Mouse (Mus musculus) lung, postnatal 0 days (tissue): ENCODE data around the gene C130026I21Rik. TPM values are rescaled to one million over a fixed set of nuclear protein-coding genes. Genes with fewer than 3 reads are reported as not detected.
A peak's percentile ranks its signal among the peaks of the same experiment; 100 is the strongest.
"Not testable (repeated sequence)": the region's sequence is repeated elsewhere in the genome, so short reads cannot be mapped to it uniquely, and the experiment has no call there.

Experiments used
- ATAC-seq: fragments of 200-750 bp; cut with Nextera tagmentation; 2 replicates; pipeline ENCODE4 v1.8.0; 2017; ENCODE audit warnings: moderate library complexity
- DNase-seq: peaks from one replicate; pipeline ENCODE4 v3.0.0-alpha.2; 2016; ENCODE audit warnings: low spot score
- H3K27ac ChIP-seq: fragments of 300-500 bp; sonication (generic); 2 replicates; pipeline ENCODE4 v1.5.1; 2014; ENCODE audit warnings: antibody characterized with exemption, mild to moderate bottlenecking, low read length, mixed read lengths
- H3K27me3 ChIP-seq: fragments of 300-500 bp; sonication (generic); replicated peaks from 2 replicates; pipeline ENCODE4 v1.6.1; 2014; ENCODE audit warnings: low read length, mixed read lengths; ENCODE audit not compliant: insufficient read depth
- H3K36me3 ChIP-seq: fragments of 300-500 bp; sonication (generic); 2 replicates; pipeline ENCODE4 v1.6.1; 2014; ENCODE audit warnings: low read length, mixed read lengths; ENCODE audit not compliant: insufficient read depth
- H3K4me1 ChIP-seq: fragments of 300-500 bp; sonication (generic); 2 replicates; pipeline ENCODE4 v1.6.1; 2014; ENCODE audit warnings: antibody characterized with exemption, low read depth, low read length, mixed read lengths; ENCODE audit not compliant: insufficient read depth
- H3K4me2 ChIP-seq: fragments of 300-500 bp; sonication (generic); replicated peaks from 2 replicates; pipeline ENCODE4 v1.6.1; 2014; ENCODE audit warnings: low read depth, mild to moderate bottlenecking, low read length, moderate library complexity, mixed read lengths
- H3K4me3 ChIP-seq: fragments of 300-500 bp; sonication (generic); 2 replicates; pipeline ENCODE4 v1.5.1; 2014; ENCODE audit warnings: low read depth, low read length
- H3K9ac ChIP-seq: fragments of 300-500 bp; sonication (generic); replicated peaks from 2 replicates; pipeline ENCODE4 v1.6.1; 2014; ENCODE audit warnings: low read depth, mild to moderate bottlenecking
- H3K9me3 ChIP-seq: fragments of 300-500 bp; sonication (generic); 2 replicates; pipeline ENCODE4 v1.6.1; 2016; ENCODE audit warnings: low read length, mixed read lengths
- WGBS: fragments of 180-500 bp; shearing (Covaris S2); extraction: QIAGEN DNeasy Blood & Tissue Kit; methylation state at CpG from one replicate; pipeline ENCODE4 v1.1.7; 2014; 5-methylcytosine and 5-hydroxymethylcytosine counted together
- polyA plus RNA-seq: library from polyadenylated mRNA; unstranded; fragments of >200 nt; fragmentation: Nextera tagmentation; extraction: Ambion mirVana; gene quantifications from 2 replicates; pipeline ENCODE4 v1.2.1, GENCODE M21; 2015

C130026I21Rik gene
- polyA plus RNA-seq, 1 experiment from 2014 or later, result 0.72 TPM

DNA sequence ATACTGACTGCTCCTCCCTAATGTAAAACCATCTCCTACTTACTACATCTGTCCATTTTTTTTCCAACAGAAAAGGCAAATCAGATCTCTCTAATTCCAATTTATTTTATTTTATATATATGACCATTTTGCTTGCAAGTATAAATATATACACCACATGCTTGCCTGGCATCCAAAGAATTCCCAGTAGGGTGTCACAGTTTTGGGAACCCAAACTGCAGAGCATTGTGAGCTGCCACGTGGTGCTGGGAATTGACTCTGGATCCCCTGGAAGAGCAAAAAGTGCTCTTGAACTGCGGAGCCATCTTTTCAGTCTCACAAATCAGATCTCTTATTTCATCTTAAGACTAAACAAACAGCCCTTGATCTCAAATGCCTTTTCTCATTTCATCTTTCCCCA is 107.5 kb downstream of the C130026I21Rik start:
- DNase-seq, H3K4me3 ChIP-seq, H3K36me3 ChIP-seq, H3K4me2 ChIP-seq, H3K9ac ChIP-seq, H3K27me3 ChIP-seq, H3K27ac ChIP-seq, H3K4me1 ChIP-seq, ATAC-seq, H3K9me3 ChIP-seq: not testable (repeated sequence)
- WGBS, result 26% methylated on average over 1 of the region's 2 CpGs

DNA sequence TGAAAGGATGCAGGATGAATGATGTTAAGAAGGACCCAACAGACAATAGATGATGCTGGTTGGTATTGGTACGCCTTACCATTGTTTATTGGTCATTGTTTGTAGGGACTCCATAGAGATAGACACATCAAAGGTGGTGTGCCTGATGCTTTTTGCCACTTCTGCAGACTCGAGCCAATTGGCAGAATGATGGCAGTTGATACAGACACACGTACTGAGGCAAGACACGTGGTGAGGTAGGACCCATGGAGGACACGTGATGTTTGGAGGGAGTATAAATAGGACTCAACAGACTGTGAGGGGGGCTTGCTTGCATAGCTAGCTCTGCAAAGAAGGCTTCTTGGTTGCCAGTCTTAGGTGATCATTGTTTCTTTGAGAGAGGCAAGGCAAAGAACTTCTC is 115.2 kb downstream of the C130026I21Rik start:
- not testable (repeated sequence) for H3K4me1 ChIP-seq

DNA sequence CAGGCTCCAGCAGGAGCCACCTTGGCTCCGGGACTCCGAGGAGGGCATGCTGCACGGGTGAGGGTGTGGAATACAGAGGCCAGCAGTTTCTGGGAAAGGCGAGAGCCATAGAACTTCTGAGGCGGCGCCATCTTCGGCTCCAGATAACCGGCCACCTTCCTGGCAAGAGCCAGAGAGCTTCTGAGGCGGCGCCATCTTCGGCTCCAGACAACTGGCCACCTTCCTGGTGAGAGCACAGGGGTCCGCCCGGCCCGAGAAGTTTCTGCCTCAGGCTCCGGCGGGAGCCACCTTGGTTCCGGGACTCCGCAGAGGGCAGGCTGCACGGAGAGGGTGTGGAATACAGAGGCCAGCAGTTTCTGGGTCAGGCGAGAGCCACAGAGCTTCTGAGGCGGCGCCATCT is 136.7 kb downstream of the C130026I21Rik start:
- WGBS, result 89% methylated on average over 22 of the region's 22 CpGs
- not testable (repeated sequence) for ATAC-seq, DNase-seq, H3K27ac ChIP-seq, H3K4me2 ChIP-seq, H3K27me3 ChIP-seq, H3K4me3 ChIP-seq, H3K9me3 ChIP-seq, H3K4me1 ChIP-seq, H3K36me3 ChIP-seq, H3K9ac ChIP-seq

More for the DNA sequence above, 115.2 kb downstream of the C130026I21Rik start:
- H3K27ac ChIP-seq, H3K36me3 ChIP-seq, ATAC-seq, H3K9ac ChIP-seq, H3K4me3 ChIP-seq, H3K9me3 ChIP-seq, H3K27me3 ChIP-seq, DNase-seq, H3K4me2 ChIP-seq: not testable (repeated sequence)
- 59% methylated on average over 4 of the region's 5 CpGs for WGBS

DNA sequence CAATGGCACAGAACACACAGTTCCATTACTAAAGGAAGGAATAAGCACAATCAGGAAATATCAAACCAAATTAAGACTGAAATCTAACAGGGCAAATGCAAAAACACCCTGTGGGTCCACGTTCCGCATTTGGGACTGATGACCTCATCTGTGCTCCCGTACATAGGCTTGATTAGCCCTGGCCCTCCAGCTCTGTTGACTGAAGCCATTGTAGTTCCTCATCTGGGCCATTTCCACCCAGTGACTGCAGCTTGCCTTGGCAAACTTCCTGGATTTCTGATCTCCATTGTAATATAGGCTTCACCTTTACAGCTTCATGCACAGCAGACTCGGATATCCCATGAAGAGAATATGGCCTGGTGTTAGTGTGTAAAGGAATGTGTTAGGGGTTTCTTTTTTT is 148.5 kb downstream of the C130026I21Rik start:
- 87% methylated on average over 4 of the region's 4 CpGs for WGBS

GRCm38 (mm10) chr1:85118341-85118740 is 152.0 kb downstream of the C130026I21Rik start:
- H3K27ac ChIP-seq, H3K9me3 ChIP-seq, H3K36me3 ChIP-seq, H3K27me3 ChIP-seq, H3K4me1 ChIP-seq, ATAC-seq, H3K9ac ChIP-seq, H3K4me3 ChIP-seq, H3K4me2 ChIP-seq: not testable (repeated sequence)
- WGBS, result 69% methylated on average over 5 of the region's 6 CpGs
- peak; percentile 2 for DNase-seq

More for the DNA sequence above, 148.5 kb downstream of the C130026I21Rik start:
- H3K27ac ChIP-seq, H3K4me2 ChIP-seq, H3K4me1 ChIP-seq, H3K36me3 ChIP-seq, H3K9ac ChIP-seq, H3K27me3 ChIP-seq, H3K4me3 ChIP-seq, DNase-seq, ATAC-seq, H3K9me3 ChIP-seq: not testable (repeated sequence)

DNA sequence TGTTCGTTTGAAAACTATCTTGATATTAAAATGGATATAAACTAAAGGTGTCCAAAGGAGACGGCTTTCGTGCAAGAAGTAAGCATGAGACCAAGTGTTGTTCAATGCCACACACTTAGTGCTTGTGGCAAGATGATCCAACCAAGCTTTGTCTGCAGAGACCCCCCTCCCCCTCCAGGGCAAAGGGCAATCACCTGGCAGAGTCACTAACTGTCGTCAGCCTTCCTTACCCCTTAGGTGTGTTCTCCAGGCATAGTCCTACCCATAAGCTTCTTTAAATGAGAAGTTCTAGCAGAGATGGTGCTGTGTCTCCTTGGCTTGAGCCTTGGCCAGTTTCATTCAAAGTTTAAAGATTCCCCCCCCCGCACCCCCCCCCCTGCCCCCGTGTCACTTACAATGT is 152.8 kb downstream of the C130026I21Rik start:
- H3K27ac ChIP-seq, H3K9ac ChIP-seq, H3K36me3 ChIP-seq, H3K9me3 ChIP-seq, H3K27me3 ChIP-seq, H3K4me3 ChIP-seq, ATAC-seq, DNase-seq, H3K4me2 ChIP-seq, H3K4me1 ChIP-seq: not testable (repeated sequence)
- WGBS, result 56% methylated on average over 4 of the region's 6 CpGs

DNA sequence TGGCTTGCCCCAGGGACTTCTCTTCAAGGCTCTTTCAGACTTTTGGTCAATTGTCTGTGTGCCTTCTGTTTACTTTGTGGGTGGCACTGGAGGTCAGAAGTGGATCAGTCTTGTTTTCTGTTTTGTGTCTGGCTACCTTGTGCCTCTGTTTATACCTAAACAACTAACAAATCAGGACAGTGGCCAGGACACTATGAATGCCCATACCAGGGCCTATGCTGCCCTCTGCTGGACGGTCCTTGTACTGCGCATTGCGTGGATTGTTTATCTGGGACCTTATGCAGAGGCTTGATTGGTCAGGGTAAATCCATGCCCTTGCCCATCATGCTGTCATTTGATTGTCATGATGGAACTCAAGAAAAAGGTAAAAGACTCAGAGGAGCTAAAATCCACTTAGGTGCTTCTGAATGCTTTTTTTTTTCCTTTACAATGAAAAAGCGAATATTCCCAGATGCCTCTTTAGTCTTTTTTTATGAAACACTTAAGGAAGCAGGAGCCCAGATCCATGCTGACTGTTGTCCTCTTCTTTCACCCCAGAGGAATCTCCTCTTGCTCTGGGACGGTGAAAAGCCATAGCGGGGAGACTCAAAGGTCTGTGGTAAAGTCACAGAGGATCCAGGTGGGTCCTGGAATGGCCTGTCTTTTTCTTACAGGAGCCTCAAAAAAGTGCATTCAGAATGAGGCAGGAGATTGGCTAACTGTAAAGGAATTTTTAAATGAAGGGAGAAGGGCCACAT is 155.5 kb downstream of the C130026I21Rik start:
- not testable (repeated sequence) for H3K9me3 ChIP-seq, H3K4me2 ChIP-seq
- WGBS, result 51% methylated on average over 6 of the region's 6 CpGs

DNA sequence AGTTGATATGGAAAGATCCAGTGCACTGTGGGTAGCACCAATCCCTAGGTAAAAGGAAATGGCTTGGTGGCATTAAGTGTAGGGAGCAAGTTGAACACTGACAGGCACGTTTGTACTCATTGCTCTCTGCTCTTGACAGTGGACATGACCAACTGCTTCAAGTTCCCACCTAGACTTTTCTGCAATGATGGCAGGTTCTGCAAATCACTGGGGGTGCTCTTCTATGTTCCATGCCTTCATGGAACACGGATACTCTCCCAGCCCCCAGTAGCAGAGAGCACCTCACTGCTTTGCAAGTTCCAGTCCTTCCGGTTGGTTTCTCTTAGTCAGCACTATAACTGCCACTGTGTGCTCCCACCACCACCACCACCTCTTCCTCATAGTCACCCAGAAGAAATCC is 156.3 kb downstream of the C130026I21Rik start:
- H3K9me3 ChIP-seq, H3K27ac ChIP-seq, H3K36me3 ChIP-seq, H3K4me3 ChIP-seq, DNase-seq, H3K4me1 ChIP-seq, H3K27me3 ChIP-seq, H3K4me2 ChIP-seq, H3K9ac ChIP-seq: not testable (repeated sequence)
- 65% methylated on average over 3 of the region's 3 CpGs for WGBS
- 0 out of 2 replicates have a peak, but pooled peaks have one; percentile 35 for ATAC-seq

More for the DNA sequence above, 155.5 kb downstream of the C130026I21Rik start:
- ATAC-seq, H3K27ac ChIP-seq, H3K4me1 ChIP-seq, H3K36me3 ChIP-seq, H3K27me3 ChIP-seq, H3K9ac ChIP-seq, H3K4me3 ChIP-seq: not testable (repeated sequence)
- DNase-seq, result peak; percentile 3

GRCm38 (mm10) chr1:85112889-85113288 is 157.5 kb downstream of the C130026I21Rik start:
- H3K4me2 ChIP-seq, H3K27me3 ChIP-seq, ATAC-seq, DNase-seq, H3K4me1 ChIP-seq, H3K36me3 ChIP-seq, H3K9me3 ChIP-seq, H3K4me3 ChIP-seq, H3K27ac ChIP-seq, H3K9ac ChIP-seq: not testable (repeated sequence)
- 65% methylated on average over 2 of the region's 5 CpGs for WGBS

- WGBS, result 84% methylated on average over 7 of the region's 7 CpGs
- H3K9me3 ChIP-seq, result not testable (repeated sequence)
- peak; percentile 2 for DNase-seq
These were observed 158.1 kb downstream of the C130026I21Rik start for GRCm38 (mm10) chr1:85112266-85112665.

More at GRCm38 (mm10) chr1:85112266-85112665, 158.1 kb downstream of the C130026I21Rik start:
- ATAC-seq, H3K27ac ChIP-seq, H3K4me3 ChIP-seq, H3K4me2 ChIP-seq, H3K4me1 ChIP-seq, H3K27me3 ChIP-seq, H3K36me3 ChIP-seq, H3K9ac ChIP-seq: not testable (repeated sequence)
